Mouse (Mus musculus) kidney, embryonic 15.5 days (tissue): Measurements from ENCODE around the gene Mipol1. TPM values are rescaled to one million over a fixed set of nuclear protein-coding genes. Genes with fewer than 3 reads are reported as not detected.

Experiments
- ATAC-seq: fragments of 200-750 bp; cut with Nextera tagmentation; replicated peaks from 2 replicates; pipeline ENCODE4 v1.8.0; 2017; ENCODE audit warnings: moderate TSS enrichment; ENCODE audit not compliant: low FRiP score
- H3K27ac ChIP-seq: fragments of 300-500 bp; sonication (generic); 2 replicates; pipeline ENCODE4 v1.5.1; 2015; ENCODE audit warnings: mild to moderate bottlenecking, inconsistent platforms
- H3K27me3 ChIP-seq: fragments of 300-500 bp; sonication (generic); 2 replicates; pipeline ENCODE4 v1.6.1; 2015; ENCODE audit warnings: inconsistent platforms
- H3K36me3 ChIP-seq: fragments of 300-500 bp; sonication (generic); 2 replicates; pipeline ENCODE4 v1.6.1; 2015; ENCODE audit warnings: inconsistent platforms
- H3K4me1 ChIP-seq: fragments of 300-500 bp; sonication (generic); 2 replicates; pipeline ENCODE4 v1.6.1; 2015; ENCODE audit warnings: inconsistent platforms
- H3K4me2 ChIP-seq: fragments of 300-500 bp; sonication (generic); 2 replicates; pipeline ENCODE4 v1.6.1; 2015; ENCODE audit warnings: moderate library complexity, mild to moderate bottlenecking, inconsistent platforms
- H3K4me3 ChIP-seq: fragments of 300-500 bp; sonication (generic); replicated peaks from 2 replicates; pipeline ENCODE4 v1.5.1; 2015; ENCODE audit warnings: mild to moderate bottlenecking, inconsistent platforms
- H3K9ac ChIP-seq: fragments of 300-500 bp; sonication (generic); 2 replicates; pipeline ENCODE4 v1.6.1; 2015; ENCODE audit warnings: mild to moderate bottlenecking, inconsistent platforms
- H3K9me3 ChIP-seq: fragments of 300-500 bp; sonication (generic); replicated peaks from 2 replicates; pipeline ENCODE4 v1.6.1; 2016; ENCODE audit warnings: inconsistent platforms
- WGBS: fragments of 180-500 bp; shearing (Covaris S2); methylation state at CpG from one replicate; pipeline ENCODE4 v1.1.7; 2015; ENCODE audit warnings: mixed read lengths; 5-methylcytosine and 5-hydroxymethylcytosine counted together
- polyA plus RNA-seq: library from polyadenylated mRNA; unstranded; fragments of >200 nt; fragmentation: Nextera tagmentation; extraction: Ambion mirVana; gene quantifications from 2 replicates; pipeline ENCODE4 v1.2.1, GENCODE M21; 2015

The Mipol1 gene
- polyA plus RNA-seq, 1 experiment from 2014 or later = 13.6 TPM

DNA sequence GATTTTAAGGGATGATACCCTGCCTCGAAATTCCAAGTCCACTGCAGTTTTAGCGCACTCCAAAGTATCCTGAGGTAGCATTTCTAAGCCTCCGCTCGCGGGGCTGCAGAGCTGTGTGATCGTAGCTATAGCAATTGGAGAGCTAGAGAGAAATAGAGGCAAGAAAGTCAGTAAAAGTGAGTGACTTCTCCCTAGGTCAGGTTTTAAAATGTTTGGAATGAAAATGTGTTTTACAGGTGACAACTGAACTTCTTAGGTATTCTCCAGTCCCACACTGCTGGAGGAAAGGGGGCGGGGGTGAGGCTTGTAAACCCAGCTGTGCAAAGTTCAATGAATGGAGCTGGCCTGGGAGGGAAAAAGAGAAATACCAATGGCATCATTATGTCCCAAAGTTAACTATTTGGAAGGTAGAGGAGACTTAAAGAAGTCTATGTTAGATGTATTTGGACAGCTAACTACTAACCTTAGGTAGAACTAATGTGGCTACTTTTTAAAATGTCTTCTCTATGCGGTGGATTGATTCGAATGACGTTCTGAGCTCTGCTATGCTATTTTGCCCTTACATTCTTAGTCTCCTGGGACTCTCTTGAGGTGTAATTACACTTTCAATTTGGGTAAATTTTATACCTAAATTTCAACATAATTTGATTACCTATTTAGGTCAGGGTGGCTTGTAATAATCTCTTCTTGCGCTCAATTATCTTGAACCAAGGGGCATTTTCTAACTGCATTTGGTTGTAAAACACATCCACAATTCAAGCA, 306.9 kb downstream of the Mipol1 start:
- no peak overlapping the region for H3K4me2 ChIP-seq
- H3K27me3 ChIP-seq = peaks cover 91% of the 10 kb centered on the region

DNA sequence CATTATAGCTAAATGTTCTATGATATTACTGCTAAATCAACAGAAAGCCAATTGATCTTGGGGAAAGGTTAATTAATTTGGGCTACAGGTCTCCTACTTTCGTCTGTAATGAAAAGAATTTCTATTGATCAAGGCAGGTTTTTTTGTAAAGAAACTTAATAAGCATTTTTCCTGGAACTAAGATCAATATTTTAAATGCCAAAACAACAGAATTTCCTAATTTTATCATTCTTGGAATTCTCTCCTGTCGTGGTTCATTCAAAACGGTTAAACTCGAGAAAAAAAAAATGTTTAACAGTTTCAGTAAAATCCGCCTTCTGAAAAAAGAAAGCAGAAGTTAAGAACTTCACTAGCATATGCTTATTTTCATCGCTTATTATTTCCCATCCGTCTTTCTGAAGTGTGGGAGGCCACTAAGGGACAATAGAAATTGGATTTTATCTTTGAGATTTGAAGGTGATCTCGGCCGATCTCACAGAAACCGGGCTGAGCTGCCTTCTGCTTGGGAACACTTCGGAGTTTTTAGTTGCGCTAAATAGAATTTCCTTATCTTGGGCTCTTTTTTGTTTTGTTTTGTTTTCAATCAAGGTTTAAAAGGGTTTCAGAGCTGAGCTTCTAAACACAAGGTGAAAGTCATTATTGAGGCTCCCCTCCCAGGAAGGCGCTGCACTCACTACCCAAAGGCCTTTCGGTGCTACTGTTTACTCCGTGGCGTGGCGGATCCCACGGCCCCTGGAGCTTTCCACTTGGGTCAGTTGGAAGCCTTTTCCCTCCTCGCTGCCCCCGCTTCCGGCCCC, 307.8 kb downstream of the Mipol1 start:
- Histone ChIP-seq H3K36me3 (no peaks in the 10 kb centered on the region), H3K27me3 (peaks cover 91% of the 10 kb centered on the region), H3K9ac (no peak overlapping the region), H3K4me2 (peak overlapping the region; percentile 57), H3K4me1 (peaks cover 32% of the 10 kb centered on the region), H3K4me3 (peak overlapping the region; percentile 35), H3K27ac (no peak overlapping the region), H3K9me3 (no peaks in the 10 kb centered on the region)
- no peak for ATAC-seq
- WGBS = 2% methylated on average over 21 of the region's 21 CpGs

More for the DNA sequence above, 306.9 kb downstream of the Mipol1 start:
- H3K4me1 ChIP-seq = peaks cover 23% of the 10 kb centered on the region
- WGBS = 4% methylated on average over 11 of the region's 11 CpGs
- H3K9me3 ChIP-seq = no peaks in the 10 kb centered on the region
- no peaks in the 10 kb centered on the region for H3K36me3 ChIP-seq
- no peak for ATAC-seq
- H3K4me3 ChIP-seq = no peak overlapping the region
- H3K9ac ChIP-seq = no peak overlapping the region
- no peak overlapping the region for H3K27ac ChIP-seq

DNA sequence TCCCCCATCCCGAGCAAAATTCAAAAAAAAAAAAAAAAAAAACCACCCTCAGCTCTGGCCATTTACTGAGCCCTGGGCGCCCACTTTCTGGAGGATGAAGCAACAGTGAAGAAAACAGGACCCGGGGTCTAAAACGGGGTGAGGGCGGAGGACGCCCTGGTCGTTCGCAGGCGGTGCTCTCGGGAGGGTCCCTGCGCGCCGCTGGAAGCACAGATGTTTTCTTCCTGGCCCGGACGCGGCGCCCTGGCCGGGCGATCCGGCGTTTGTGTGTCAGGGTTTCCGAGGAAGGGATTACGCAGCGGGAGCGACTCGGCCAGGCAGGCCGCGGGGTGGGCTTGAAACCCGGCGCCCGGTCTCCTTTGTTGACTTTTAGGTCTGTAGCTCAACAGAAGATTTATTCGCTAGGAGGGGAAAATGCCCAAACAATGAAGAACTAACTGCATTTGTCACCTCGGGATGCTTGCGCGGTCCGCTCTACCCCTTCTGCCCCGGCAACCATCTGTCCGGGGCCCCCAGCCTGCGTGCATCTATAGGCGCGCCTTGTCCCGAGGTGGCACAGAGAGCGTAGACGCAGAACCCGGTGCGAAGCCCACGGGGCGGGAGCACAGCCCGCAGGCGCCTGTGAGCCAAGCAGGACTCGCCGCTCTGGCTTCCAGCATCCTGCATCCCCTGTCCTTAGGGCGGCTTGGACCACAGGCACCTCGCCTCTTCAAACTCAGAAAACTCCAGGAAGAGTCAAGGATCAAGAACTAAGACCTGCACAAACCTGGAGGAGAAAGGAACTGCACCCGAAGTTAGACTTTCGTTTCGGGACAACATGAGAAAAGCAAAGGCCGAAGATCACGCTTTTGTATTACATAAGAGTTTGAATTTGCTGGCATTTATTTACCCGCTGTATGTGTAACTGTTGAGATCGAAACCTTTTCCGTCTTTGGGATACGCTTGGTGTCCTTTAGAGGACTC, 308.6 kb downstream of the Mipol1 start:
- Histone ChIP-seq H3K9ac (no peak overlapping the region), H3K9me3 (no peaks in the 10 kb centered on the region), H3K4me3 (peak overlapping the region; percentile 35), H3K4me2 (peak overlapping the region; percentile 57), H3K4me1 (peaks cover 36% of the 10 kb centered on the region), H3K27ac (no peak overlapping the region), H3K36me3 (no peaks in the 10 kb centered on the region), H3K27me3 (peaks cover 91% of the 10 kb centered on the region)
- ATAC-seq = peak; percentile 49; the same call in 1 of the 2 replicates
- 2% methylated on average over 63 of the region's 63 CpGs for WGBS

GRCm38 (mm10) chr12:57539551-57539985, 309.3 kb downstream of the Mipol1 start:
- no peak overlapping the region for H3K9ac ChIP-seq
- H3K4me2 ChIP-seq = peak overlapping the region; percentile 57; the same call in 1 of the 2 replicates
- peaks cover 90% of the 10 kb centered on the region for H3K27me3 ChIP-seq
- no peak for ATAC-seq
- H3K4me3 ChIP-seq = peak overlapping the region; percentile 35
- WGBS = 2% methylated on average over 10 of the region's 10 CpGs
- no peaks in the 10 kb centered on the region for H3K36me3 ChIP-seq
- H3K9me3 ChIP-seq = no peaks in the 10 kb centered on the region
- H3K4me1 ChIP-seq = peaks cover 36% of the 10 kb centered on the region
- H3K27ac ChIP-seq = no peak overlapping the region

- Histone ChIP-seq H3K4me2 (no peak overlapping the region), H3K9me3 (no peaks in the 10 kb centered on the region), H3K4me1 (peaks cover 39% of the 10 kb centered on the region), H3K36me3 (no peaks in the 10 kb centered on the region), H3K9ac (no peak overlapping the region), H3K27me3 (peaks cover 90% of the 10 kb centered on the region), H3K4me3 (no peak overlapping the region), H3K27ac (no peak overlapping the region)
- ATAC-seq = no peak
- 10% methylated on average over 6 of the region's 6 CpGs for WGBS
Measured at GRCm38 (mm10) chr12:57541118-57541517, 310.9 kb downstream of the Mipol1 start.

GRCm38 (mm10) chr12:57541931-57542745, 311.9 kb downstream of the Mipol1 start:
- peaks cover 90% of the 10 kb centered on the region for H3K27me3 ChIP-seq
- no peaks in the 10 kb centered on the region for H3K36me3 ChIP-seq
- WGBS = 3% methylated on average over 46 of the region's 46 CpGs
- H3K9ac ChIP-seq = no peak overlapping the region
- no peak overlapping the region for H3K27ac ChIP-seq
- peak overlapping the region; percentile 24 for H3K4me3 ChIP-seq
- H3K4me2 ChIP-seq = peak overlapping the region; percentile 26
- no peak; the same call in 1 of the 2 replicates for ATAC-seq
- peaks cover 49% of the 10 kb centered on the region for H3K4me1 ChIP-seq
- H3K9me3 ChIP-seq = no peaks in the 10 kb centered on the region

GRCm38 (mm10) chr12:57542746-57543626, 312.8 kb downstream of the Mipol1 start:
- H3K27me3 ChIP-seq = peaks cover 95% of the 10 kb centered on the region
- no peaks in the 10 kb centered on the region for H3K9me3 ChIP-seq
- no peak overlapping the region for H3K27ac ChIP-seq
- no peaks in the 10 kb centered on the region for H3K36me3 ChIP-seq
- WGBS = 4% methylated on average over 63 of the region's 63 CpGs
- no peak overlapping the region for H3K9ac ChIP-seq
- no peak for ATAC-seq
- peaks cover 49% of the 10 kb centered on the region for H3K4me1 ChIP-seq
- H3K4me3 ChIP-seq = peak overlapping the region; percentile 24
- H3K4me2 ChIP-seq = peak overlapping the region; percentile 26

DNA sequence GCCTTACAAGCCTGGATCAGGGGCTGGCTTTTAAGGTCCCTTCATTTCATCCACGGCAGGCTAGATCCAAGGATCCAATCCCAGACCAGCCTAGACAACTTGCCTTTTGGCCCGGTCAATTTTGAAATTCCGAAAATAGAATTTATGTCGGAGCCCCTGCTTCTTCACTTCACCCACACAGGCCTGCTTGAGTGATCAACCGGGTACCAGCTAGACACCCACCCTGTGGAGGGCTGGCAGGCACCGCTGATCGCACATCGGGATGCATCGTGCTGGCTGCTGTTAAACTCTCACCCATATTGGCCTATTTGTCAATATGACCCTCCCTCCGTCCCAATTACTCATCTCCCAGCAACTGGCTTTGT, 313.4 kb downstream of the Mipol1 start:
- Histone ChIP-seq H3K4me2 (no peak overlapping the region; the same call in 1 of the 2 replicates), H3K36me3 (no peaks in the 10 kb centered on the region), H3K27me3 (peaks cover 95% of the 10 kb centered on the region), H3K9ac (no peak overlapping the region), H3K9me3 (no peaks in the 10 kb centered on the region), H3K4me1 (peaks cover 48% of the 10 kb centered on the region), H3K27ac (no peak overlapping the region), H3K4me3 (peak overlapping the region; percentile 24)
- 2% methylated on average over 10 of the region's 10 CpGs for WGBS
- ATAC-seq = no peak

DNA sequence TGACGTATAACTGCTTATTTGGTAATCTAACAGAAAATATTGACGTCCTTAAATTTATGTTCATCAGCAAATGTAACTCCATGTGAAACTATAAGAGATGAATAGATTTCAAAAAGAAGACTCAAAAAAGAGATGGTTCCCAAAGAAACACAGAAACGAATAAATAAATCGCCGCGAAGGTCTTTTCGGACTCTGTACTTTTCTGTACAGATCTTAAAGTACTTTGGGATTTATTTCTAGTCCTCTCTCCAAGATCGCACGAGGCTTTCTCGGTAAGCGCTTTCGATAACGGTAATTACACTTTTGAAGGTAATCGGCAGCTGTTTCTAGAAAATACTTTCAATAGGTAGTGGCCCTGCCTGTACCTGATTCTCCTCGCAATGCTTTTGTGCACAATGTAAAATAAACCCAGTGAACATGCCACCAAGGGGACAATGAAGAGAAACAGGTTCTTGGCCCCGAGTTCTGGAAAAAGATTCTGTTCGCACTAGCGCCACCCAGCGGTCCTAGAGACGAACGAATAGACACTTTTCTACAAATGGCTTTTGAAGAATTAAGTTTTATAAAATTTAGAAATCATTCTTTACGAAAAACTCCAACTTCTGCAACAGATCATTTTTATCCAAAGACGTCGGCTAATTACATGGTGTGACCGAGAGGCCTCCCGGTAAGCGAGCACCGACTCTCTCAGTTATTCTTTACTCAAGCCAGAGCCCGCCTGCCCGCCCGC, 314.6 kb downstream of the Mipol1 start:
- WGBS = 1% methylated on average over 31 of the region's 31 CpGs
- Histone ChIP-seq H3K4me1 (peaks cover 53% of the 10 kb centered on the region), H3K27me3 (peaks cover 95% of the 10 kb centered on the region), H3K36me3 (no peaks in the 10 kb centered on the region), H3K4me2 (peak overlapping the region; percentile 93), H3K4me3 (peak overlapping the region; percentile 53), H3K9me3 (no peaks in the 10 kb centered on the region), H3K27ac (no peak overlapping the region), H3K9ac (0 out of 2 replicates have a peak overlapping the region, but pooled peaks have one; percentile 31)
- ATAC-seq = no peak; the same call in 1 of the 2 replicates
